Mouse (Mus musculus) WW6 (cell line): ENCODE results near the gene Per1.

Source experiments
- DNase-seq: peaks from one replicate; pipeline ENCODE4 v3.0.0-alpha.2; 2013; ENCODE audit warnings: low read depth, low spot score

Per1 gene

GRCm38 (mm10) chr11:69133923-69134621 lies 39.1 kb downstream of the Per1 start:
- DNase-seq: peak; percentile 90

GRCm38 (mm10) chr11:69134622-69134968 lies 39.6 kb downstream of the Per1 start:
- no peak for DNase-seq

GRCm38 (mm10) chr11:69135361-69135760 lies 40.3 kb downstream of the Per1 start:
- no peak for DNase-seq

GRCm38 (mm10) chr11:69147546-69147945 lies 52.5 kb downstream of the Per1 start:
- no peak for DNase-seq

- DNase-seq: no peak
Observed at GRCm38 (mm10) chr11:69148451-69148960, 53.5 kb downstream of the Per1 start.

- no peak for DNase-seq
Observed at GRCm38 (mm10) chr11:69149728-69150127, 54.7 kb downstream of the Per1 start.

GRCm38 (mm10) chr11:69150444-69150843 lies 55.4 kb downstream of the Per1 start:
- peak; percentile 57 for DNase-seq

GRCm38 (mm10) chr11:69151004-69151403 lies 56.0 kb downstream of the Per1 start:
- no peak for DNase-seq

GRCm38 (mm10) chr11:69153831-69154230 lies 58.8 kb downstream of the Per1 start:
- no peak for DNase-seq

GRCm38 (mm10) chr11:69155351-69155750 lies 60.3 kb downstream of the Per1 start:
- no peak for DNase-seq

- no peak for DNase-seq
Observed at GRCm38 (mm10) chr11:69156800-69157199, 61.8 kb downstream of the Per1 start, which contains the start of gene Alox12b. Gene Alox12b, plus strand, starts transcription at chr11:69156989.
